Mouse (Mus musculus): ENCODE measurements around the gene Pole4.

DNA sequence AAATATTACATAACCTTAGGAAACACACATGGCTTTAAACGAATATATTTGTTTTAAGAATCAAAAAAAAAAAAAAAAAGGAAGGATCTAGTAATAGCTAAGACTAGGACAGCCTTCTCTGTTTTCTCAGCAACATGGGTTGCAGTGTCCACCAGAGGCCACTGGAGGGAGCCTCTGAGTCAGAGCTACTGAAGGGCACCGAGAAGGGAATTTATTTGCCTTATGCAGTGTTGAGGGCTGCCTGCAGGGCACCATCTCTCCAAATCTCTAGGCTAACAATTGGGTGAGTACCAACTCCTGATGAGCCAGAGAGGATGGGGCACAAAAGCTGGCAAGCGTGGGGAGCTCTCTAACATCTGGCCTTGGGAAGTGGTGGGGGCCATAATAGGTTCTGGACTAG, 9.1 kb upstream of the Pole4 start:
- TF ChIP-seq POLR2A (IDR thresholded peaks at IDR 0.05; ENCODE audit: borderline replicate concordance, extremely low read depth, insufficient read depth, insufficient read length, poor library complexity, severe bottlenecking) (no peak), CTCF (IDR thresholded peaks at IDR 0.05; ENCODE audit: borderline replicate concordance, extremely low read depth, insufficient read depth, insufficient read length) (peak; percentile 93)

All from brain, embryonic 14.5 days (tissue).